Mouse (Mus musculus) thymus, postnatal 14 days (tissue): ENCODE measurements around the gene Tmbim7.

Experiments
- DNase-seq: peaks from one replicate; pipeline ENCODE4 v3.0.0; 2021

Tmbim7 gene

DNA sequence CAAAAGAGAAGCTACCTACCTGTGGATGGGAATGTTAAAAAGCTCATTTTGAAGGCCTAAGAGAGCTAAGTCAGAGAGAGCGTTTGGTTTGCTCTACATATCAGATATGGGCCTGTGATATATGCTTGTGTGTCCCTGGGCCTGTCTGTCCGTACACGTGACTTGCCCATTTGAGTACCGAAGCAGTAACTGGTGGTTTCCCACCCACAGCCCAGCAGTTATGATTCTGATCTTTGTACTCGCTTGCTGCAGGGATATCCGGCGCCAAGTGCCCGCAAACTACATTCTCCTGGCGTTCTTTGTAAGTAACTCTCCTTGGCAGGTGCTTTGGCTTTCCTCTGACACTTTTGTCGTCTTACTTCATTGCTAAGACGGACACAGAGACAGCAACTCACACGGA is 15.6 kb downstream of the Tmbim7 start:
- DNase-seq = peak; percentile 49

GRCm38 (mm10) chr5:3669938-3670554 is 19.1 kb downstream of the Tmbim7 start:
- DNase-seq = peak; percentile 19

DNA sequence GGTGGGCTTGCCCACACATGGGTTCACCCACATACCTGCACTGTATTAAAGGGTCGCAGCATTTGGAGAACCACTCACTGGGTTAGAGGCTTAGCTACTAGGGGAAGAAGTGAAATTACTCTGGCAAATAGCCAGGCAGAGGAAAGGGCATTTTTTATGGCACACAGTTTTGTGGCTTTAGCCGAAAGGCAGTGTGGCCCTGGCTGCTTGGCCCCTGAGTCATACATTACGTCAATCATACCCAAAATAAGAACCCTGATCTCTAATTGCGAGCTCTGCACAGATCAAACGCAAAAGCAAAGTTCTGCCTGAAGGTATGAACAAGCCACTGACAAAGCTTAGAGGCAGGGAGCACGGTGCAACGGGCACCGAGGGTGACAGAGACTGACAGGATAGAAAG is 37.3 kb downstream of the Tmbim7 start:
- DNase-seq = no peak

DNA sequence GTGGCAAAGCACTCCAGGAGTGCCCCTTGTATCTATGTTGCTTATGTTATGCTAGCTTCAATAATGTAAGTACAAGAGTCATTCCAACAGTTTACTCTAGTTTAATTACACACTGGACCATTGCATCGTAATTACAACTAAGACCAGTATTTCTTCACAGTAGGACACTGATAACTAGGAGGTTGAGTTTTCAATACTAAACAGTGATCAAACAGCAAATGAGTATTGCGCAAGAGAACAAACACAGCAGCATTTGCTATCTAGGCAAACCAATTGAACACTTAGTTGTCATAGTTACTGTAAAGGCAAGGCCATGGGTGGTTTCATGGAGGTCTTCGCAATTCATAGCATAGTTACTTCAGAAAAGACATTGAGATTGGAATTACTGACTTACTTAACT is 40.3 kb downstream of the Tmbim7 start:
- no peak for DNase-seq

GRCm38 (mm10) chr5:3692956-3693355 is 42.0 kb downstream of the Tmbim7 start:
- no peak for DNase-seq

- no peak for DNase-seq
These were observed 44.2 kb downstream of the Tmbim7 start for GRCm38 (mm10) chr5:3695191-3695590.

GRCm38 (mm10) chr5:3696031-3696430 is 45.0 kb downstream of the Tmbim7 start:
- DNase-seq = no peak

DNA sequence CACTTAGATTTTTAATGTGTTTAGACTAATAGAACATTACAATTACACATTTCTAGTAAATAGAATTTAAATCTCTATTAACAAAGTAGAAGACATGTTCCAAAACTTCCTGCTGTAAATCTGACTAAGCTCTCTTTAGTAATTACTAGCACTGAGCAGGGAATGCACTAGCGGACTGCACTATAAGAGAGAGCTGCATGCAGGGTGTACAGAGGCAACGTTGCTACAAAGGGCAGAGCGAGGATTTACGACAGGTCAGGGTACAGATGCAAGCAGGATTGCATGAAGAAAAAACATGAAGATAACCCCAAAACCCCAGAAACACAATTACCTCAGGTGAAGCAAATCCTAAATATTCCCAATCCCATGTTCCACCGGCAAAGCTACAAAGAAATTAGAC is 49.0 kb downstream of the Tmbim7 start:
- DNase-seq = no peak

- DNase-seq = no peak
These were observed 51.2 kb downstream of the Tmbim7 start for GRCm38 (mm10) chr5:3702180-3702579.

DNA sequence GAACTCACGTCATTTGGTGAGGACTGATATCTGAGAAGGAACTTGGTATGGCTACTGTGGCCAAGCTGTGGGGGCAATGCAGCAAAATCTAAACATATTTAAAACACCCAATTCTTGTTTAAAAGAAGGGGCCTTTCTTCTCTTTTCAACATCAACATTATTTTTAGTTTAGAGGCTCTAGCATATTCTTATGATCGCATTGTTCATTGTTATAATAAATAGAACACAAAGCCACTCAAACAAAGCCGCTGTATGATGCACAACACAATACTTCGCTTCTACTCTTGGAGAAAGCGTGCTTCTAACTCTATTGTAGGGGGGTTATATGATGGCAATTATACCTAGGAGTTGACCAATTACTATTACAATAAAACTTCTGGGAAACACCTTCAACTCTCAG is 64.8 kb downstream of the Tmbim7 start:
- no peak for DNase-seq

DNA sequence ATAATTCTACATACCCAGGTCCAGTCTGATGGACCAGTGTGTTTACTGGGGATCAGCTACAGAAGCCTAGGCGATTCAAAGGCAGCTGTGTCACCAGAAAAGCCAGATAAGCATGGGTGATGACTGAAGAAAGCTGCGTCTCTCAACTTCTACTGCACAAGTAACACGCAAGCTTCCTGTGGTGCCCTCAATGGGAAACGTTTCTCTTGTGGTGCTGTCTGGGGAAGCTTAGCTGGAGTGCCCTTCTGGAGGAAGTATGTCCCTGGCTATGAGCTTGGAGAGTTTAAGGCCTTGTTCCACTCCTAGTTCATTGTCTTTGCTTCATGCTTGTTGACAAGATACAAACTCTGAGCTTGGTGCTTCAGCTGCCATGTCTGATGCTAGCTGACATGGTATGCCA is 68.4 kb downstream of the Tmbim7 start:
- DNase-seq = no peak

DNA sequence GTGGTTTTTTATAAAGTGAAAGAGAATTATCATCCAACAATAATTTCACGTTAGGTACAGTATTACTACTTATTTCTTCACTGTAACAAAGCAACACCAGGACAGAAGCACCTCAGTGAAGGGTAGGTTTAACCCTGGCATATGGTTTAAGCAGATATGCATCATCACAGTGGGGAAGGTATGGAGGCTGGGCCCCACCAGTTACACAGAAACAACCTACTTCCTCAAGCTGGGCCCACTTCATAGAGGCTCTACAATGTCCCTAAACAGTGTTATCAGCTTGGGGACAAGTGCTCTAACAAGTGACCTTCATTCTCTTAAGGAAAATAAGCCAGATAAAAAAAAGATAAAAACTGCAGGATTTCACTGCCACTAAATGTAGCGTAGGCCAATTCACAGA is 71.9 kb downstream of the Tmbim7 start:
- DNase-seq = no peak

DNA sequence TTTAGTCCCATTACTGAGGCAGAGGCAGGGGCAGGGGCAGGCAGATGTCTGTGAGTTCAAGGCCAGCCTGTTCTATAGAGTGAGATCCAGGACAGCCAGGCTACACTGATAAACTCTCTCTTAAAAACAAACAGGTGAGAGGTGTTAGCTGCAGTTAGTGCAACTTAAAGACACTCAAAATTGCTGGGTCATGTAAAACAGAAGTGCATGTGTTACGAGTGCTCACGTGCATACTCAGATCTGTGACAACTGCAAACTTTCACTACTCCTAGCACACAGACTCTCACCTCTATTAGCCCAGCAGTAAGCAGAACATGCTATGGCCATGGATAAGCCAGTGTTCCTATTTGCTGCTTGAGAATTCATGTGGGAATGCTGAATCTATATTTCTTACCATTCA is 72.4 kb downstream of the Tmbim7 start:
- DNase-seq = no peak

DNA sequence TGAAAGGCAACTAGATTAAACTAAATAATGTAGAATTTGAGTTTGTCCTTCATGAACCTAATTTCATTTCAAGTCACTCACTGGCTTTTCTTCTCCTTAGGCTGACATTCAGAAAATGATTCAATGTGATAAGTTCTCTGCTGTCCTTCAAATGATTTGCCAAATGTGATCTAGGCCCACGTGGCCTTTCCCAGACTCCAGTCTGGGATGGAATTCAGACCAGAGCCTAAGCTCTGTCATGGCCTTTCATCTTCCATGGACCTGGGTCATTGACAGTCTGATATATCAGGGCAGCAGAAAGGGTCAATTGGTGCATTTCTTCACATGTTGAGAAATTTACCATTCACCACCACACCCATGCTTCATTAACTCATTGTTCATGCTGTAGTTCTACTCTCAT is 74.5 kb downstream of the Tmbim7 start:
- DNase-seq = no peak

- no peak for DNase-seq
These were observed 77.8 kb downstream of the Tmbim7 start for GRCm38 (mm10) chr5:3728820-3729219.
